Mouse (Mus musculus) erythroblast, embryonic 14.5 days (primary cell): Measurements from ENCODE around the gene Fbxo28. TPM values are rescaled to one million over a fixed set of nuclear protein-coding genes. Genes with fewer than 3 reads are reported as not detected.

Source experiments
- H3K27me3 ChIP-seq: 2 replicates; pipeline ENCODE4 v1.6.1; 2012; ENCODE audit warnings: inconsistent platforms; ENCODE audit not compliant: control insufficient read depth
- H3K36me3 ChIP-seq: 2 replicates; pipeline ENCODE4 v1.6.1; 2012; ENCODE audit warnings: mild to moderate bottlenecking, inconsistent platforms; ENCODE audit not compliant: control insufficient read depth
- H3K4me1 ChIP-seq: 2 replicates; pipeline ENCODE4 v1.6.1; 2012; ENCODE audit warnings: inconsistent platforms; ENCODE audit not compliant: control insufficient read depth
- H3K4me3 ChIP-seq: replicated peaks from 2 replicates; pipeline ENCODE3; 2012; ENCODE audit warnings: moderate library complexity, mild to moderate bottlenecking, inconsistent platforms
- H3K9me3 ChIP-seq: 2 replicates; pipeline ENCODE4 v1.6.1; 2012; ENCODE audit warnings: low read length, inconsistent platforms, mixed read lengths; ENCODE audit not compliant: control insufficient read depth
- GATA1 ChIP-seq: IDR thresholded peaks from 2 replicates; pipeline ENCODE4 v1.6.1; 2012; ENCODE audit warnings: low read length, inconsistent platforms, mixed read lengths
- TAL1 ChIP-seq: IDR thresholded peaks from 3 replicates; pipeline ENCODE4 v1.6.1; 2012; ENCODE audit warnings: low read length, inconsistent platforms, mixed read lengths
- polyA plus RNA-seq: library from polyadenylated mRNA; stranded (reverse); fragments of >175 nt; gene quantifications from 2 replicates; pipeline ENCODE4 v1.2.3, GENCODE M21; 2012

Fbxo28 gene
- polyA plus RNA-seq, 1 experiment, result 0.87 TPM

GRCm38 (mm10) chr1:182376221-182376620, 34.8 kb upstream of the Fbxo28 start:
- H3K36me3 ChIP-seq, result no peaks in the 10 kb centered on the region
- no peak overlapping the region for H3K4me3 ChIP-seq
- no peak for TF ChIP-seq GATA1
- TF ChIP-seq TAL1, result no peak

GRCm38 (mm10) chr1:182371891-182372290, 30.5 kb upstream of the Fbxo28 start:
- Histone ChIP-seq H3K27me3 (peaks cover 35% of the 10 kb centered on the region), H3K4me1 (no peaks in the 10 kb centered on the region; the same call in 1 of the 2 replicates), H3K4me3 (no peak overlapping the region), H3K9me3 (no peaks in the 10 kb centered on the region), H3K36me3 (no peaks in the 10 kb centered on the region)
- TF ChIP-seq TAL1, result no peak
- TF ChIP-seq GATA1, result no peak

More at GRCm38 (mm10) chr1:182376221-182376620, 34.8 kb upstream of the Fbxo28 start:
- no peaks in the 10 kb centered on the region; the same call in 1 of the 2 replicates for H3K4me1 ChIP-seq
- peaks cover 4% of the 10 kb centered on the region for H3K27me3 ChIP-seq
- H3K9me3 ChIP-seq, result no peaks in the 10 kb centered on the region

GRCm38 (mm10) chr1:182369435-182369834, 28.0 kb upstream of the Fbxo28 start:
- Histone ChIP-seq H3K4me1 (no peaks in the 10 kb centered on the region; the same call in 1 of the 2 replicates), H3K4me3 (no peak overlapping the region), H3K36me3 (no peaks in the 10 kb centered on the region), H3K9me3 (no peaks in the 10 kb centered on the region), H3K27me3 (peaks cover 35% of the 10 kb centered on the region)
- no peak for TF ChIP-seq TAL1
- TF ChIP-seq GATA1, result no peak

- Histone ChIP-seq H3K27me3 (peaks cover 35% of the 10 kb centered on the region), H3K4me1 (no peaks in the 10 kb centered on the region; the same call in 1 of the 2 replicates), H3K9me3 (no peaks in the 10 kb centered on the region), H3K4me3 (no peak overlapping the region), H3K36me3 (no peaks in the 10 kb centered on the region)
- TF ChIP-seq GATA1 (no peak), TAL1 (no peak)
Observed at GRCm38 (mm10) chr1:182368782-182369181, 27.4 kb upstream of the Fbxo28 start.

- H3K4me3 ChIP-seq, result no peak overlapping the region
- peaks cover 31% of the 10 kb centered on the region for H3K27me3 ChIP-seq
- no peak for TF ChIP-seq GATA1
- TF ChIP-seq TAL1, result no peak
- H3K9me3 ChIP-seq, result no peaks in the 10 kb centered on the region
- H3K4me1 ChIP-seq, result peaks cover 2% of the 10 kb centered on the region
- no peaks in the 10 kb centered on the region for H3K36me3 ChIP-seq
Observed at GRCm38 (mm10) chr1:182368309-182368708, 26.9 kb upstream of the Fbxo28 start.

GRCm38 (mm10) chr1:182363683-182364404, 22.4 kb upstream of the Fbxo28 start:
- no peak for TF ChIP-seq TAL1
- no peak for TF ChIP-seq GATA1
- Histone ChIP-seq H3K27me3 (peaks cover 15% of the 10 kb centered on the region), H3K4me1 (peaks cover 9% of the 10 kb centered on the region), H3K4me3 (no peak overlapping the region), H3K36me3 (no peaks in the 10 kb centered on the region), H3K9me3 (no peaks in the 10 kb centered on the region)

- H3K27me3 ChIP-seq, result peaks cover 4% of the 10 kb centered on the region
- no peak overlapping the region for H3K4me3 ChIP-seq
- H3K9me3 ChIP-seq, result no peaks in the 10 kb centered on the region
- TF ChIP-seq GATA1 (no peak), TAL1 (no peak)
- H3K36me3 ChIP-seq, result no peaks in the 10 kb centered on the region
- peaks cover 9% of the 10 kb centered on the region for H3K4me1 ChIP-seq
Observed at GRCm38 (mm10) chr1:182362703-182363102, 21.3 kb upstream of the Fbxo28 start.

- TF ChIP-seq TAL1, result no peak
- TF ChIP-seq GATA1, result no peak
- no peaks in the 10 kb centered on the region for H3K9me3 ChIP-seq
- H3K36me3 ChIP-seq, result no peaks in the 10 kb centered on the region
- H3K4me1 ChIP-seq, result peaks cover 8% of the 10 kb centered on the region
- H3K4me3 ChIP-seq, result no peak overlapping the region
- no peaks in the 10 kb centered on the region for H3K27me3 ChIP-seq
Observed at GRCm38 (mm10) chr1:182358133-182358532, 16.7 kb upstream of the Fbxo28 start.

GRCm38 (mm10) chr1:182354504-182355147, 13.2 kb upstream of the Fbxo28 start:
- TF ChIP-seq GATA1 (no peak), TAL1 (no peak)
- H3K4me3 ChIP-seq, result no peak overlapping the region
- no peaks in the 10 kb centered on the region for H3K36me3 ChIP-seq
- H3K27me3 ChIP-seq, result no peaks in the 10 kb centered on the region
- H3K9me3 ChIP-seq, result no peaks in the 10 kb centered on the region
- peaks cover 1% of the 10 kb centered on the region; the same call in 1 of the 2 replicates for H3K4me1 ChIP-seq
